Mouse (Mus musculus): ENCODE measurements around the gene 1110051M20Rik.
"Not testable (repeated sequence)": the region's sequence is repeated elsewhere in the genome, so short reads cannot be mapped to it uniquely, and the experiment has no call there.

The 1110051M20Rik gene

GRCm38 (mm10) chr2:91259493-91259892 is 185.0 kb downstream of the 1110051M20Rik start:
- DNase-seq (ENCODE audit: low read depth, low spot score): no peak

- DNase-seq (ENCODE audit: low read depth, low spot score): no peak
Observed at GRCm38 (mm10) chr2:91258830-91259229, 185.7 kb downstream of the 1110051M20Rik start.

GRCm38 (mm10) chr2:91258054-91258453 is 186.4 kb downstream of the 1110051M20Rik start:
- no peak for DNase-seq (ENCODE audit: low read depth, low spot score)

GRCm38 (mm10) chr2:91257126-91257980 is 187.2 kb downstream of the 1110051M20Rik start:
- no peak for DNase-seq (ENCODE audit: low read depth, low spot score)

- no peak for DNase-seq (ENCODE audit: low read depth, low spot score)
Observed at GRCm38 (mm10) chr2:91256256-91257125, 188.0 kb downstream of the 1110051M20Rik start.

GRCm38 (mm10) chr2:91255661-91256150 is 188.8 kb downstream of the 1110051M20Rik start, which contains the start of gene Pacsin3:
Pacsin3 (plus strand) TSS chr2:91255954.
- DNase-seq (ENCODE audit: low read depth, low spot score): no peak

DNA sequence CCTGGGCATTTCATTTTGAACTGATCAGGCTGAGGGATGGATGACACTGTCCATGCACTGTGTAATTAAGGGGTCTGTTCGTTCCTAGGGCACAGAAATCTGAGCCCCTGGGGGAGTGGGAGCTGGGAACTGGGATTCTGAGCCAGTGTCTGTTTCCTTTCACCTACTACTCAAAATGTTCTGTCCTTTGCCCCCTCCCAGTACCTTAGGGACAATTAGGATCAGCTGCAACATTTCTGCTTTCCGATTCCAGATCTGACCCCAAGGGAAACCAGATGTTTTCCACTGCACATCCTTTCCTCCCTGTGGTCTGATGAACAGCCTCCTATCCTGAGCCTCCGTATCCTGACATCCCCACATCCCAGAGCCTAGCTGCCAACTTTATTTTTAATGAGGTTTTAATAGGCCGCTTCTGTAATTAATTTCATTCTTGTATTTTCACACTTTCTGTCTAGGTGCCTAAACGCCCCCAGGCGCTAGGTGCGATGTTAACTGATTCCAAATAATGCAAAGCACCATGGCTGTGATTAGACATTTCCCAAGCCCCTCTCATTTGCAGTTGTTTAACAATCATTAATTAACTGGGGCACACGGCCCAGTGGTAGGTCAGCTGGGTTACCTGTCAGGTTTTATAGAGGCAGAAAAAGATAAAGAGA is 189.7 kb downstream of the 1110051M20Rik start:
- DNase-seq (ENCODE audit: low read depth, low spot score): no peak

DNA sequence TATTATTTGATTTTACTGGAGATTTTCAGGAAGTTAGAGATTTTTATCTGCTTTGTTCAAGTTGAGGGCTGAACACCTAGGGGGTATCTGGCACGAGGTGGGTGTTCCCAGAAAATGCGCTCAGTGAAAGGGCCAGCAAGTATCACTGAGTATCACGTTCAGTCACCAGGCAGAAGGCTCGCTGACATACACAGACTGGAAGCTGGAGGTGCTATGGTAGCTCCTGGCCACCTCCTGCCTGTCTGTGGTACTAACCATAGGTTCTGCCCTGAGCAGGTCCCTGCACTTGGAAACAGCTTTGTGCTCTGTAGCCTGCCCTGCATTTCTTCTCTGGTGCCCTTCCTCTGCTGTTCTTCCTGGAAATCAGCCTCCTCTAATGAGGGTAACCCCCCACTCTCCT is 192.0 kb downstream of the 1110051M20Rik start:
- no peak for DNase-seq (ENCODE audit: low read depth, low spot score)

DNA sequence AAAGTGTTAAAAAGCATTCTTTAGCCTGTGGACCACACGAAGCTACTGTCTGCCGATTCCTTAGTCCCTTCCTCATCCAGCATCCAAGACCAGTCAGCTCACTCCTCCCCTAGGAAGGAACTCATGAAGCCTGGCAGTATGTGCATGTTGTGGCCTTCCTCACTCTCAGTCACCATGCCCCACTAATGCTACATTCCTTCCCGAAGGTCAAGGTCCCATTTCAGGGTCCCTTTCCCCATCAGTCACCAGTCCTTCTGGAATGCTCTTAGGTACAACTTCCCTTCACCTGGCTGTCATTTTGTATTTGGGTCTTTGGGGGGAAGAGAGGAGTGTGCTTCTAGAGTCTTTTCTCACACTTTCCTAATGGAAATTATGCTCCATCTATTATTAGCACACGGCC is 192.5 kb downstream of the 1110051M20Rik start:
- no peak for DNase-seq (ENCODE audit: low read depth, low spot score)

DNA sequence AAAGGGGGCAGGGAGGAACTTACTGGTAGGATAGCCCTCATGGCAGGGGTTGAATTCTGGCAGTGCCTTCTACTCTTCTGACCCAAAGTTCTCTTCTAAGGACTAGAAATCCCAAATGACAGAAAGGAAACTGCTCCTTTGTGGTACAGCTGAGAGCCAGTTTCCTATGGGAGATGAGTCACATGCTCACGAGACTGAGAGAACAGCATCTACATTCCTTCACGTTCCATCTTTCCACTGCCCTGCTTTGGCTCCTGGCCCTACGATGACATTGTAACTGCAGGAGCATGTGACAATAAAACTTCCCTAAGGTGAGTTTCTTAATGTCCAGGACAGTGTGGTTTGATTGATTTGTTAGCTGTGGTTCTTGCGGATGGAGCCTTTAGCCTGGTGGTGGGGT is 196.1 kb downstream of the 1110051M20Rik start:
- no peak for DNase-seq (ENCODE audit: low read depth, low spot score)

- DNase-seq (ENCODE audit: low read depth, low spot score): no peak
Observed at GRCm38 (mm10) chr2:91244557-91245228, 199.8 kb downstream of the 1110051M20Rik start.

GRCm38 (mm10) chr2:91243416-91243815 is 201.1 kb downstream of the 1110051M20Rik start:
- DNase-seq (ENCODE audit: low read depth, low spot score): no peak

DNA sequence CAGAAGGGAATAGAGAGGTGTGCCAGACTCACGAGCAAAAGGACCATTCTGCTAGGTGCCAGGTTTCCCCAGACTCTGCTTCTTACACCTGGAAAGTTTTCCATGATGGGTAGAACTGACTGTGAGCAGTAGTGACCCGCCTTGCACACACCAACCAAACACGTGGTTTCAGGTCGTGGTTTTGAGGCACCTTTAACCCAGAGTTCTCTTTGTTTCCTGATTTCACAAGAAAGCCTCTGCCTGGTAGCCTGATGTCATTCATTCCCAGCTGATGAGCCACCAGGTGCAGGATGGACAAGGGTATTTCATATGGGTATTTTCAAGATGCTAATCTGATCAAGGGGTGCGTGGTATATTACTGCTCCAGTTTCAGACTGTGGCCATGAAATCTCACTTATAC is 202.0 kb downstream of the 1110051M20Rik start:
- DNase-seq (ENCODE audit: low read depth, low spot score): no peak

DNA sequence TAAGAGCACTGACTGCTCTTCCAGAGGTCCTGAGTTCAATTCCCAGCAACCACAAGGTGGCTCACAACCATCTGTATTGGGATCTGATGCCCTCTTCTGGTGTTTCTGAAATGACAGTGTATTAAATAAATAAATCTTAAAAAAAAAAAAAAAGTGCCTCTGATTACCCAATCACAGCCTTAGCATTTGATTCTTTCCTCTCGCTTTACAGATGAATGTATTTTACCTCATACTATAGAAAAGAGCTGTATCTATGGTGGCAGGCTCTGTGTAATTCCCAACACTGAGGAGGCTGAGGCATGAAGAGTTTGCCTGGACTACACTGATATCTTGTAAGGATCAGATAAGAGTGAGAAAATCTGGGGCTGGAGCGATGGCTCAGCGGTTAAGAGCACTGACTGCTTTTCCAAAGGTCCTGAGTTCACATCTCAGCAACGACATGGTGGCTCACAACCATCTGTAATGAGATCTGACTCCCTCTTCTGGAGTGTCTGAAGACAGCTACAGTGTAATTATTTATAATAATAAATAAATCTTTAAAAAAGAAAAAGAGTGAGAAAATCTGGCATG is 206.9 kb downstream of the 1110051M20Rik start:
- not testable (repeated sequence) for DNase-seq (ENCODE audit: low read depth, low spot score)

DNA sequence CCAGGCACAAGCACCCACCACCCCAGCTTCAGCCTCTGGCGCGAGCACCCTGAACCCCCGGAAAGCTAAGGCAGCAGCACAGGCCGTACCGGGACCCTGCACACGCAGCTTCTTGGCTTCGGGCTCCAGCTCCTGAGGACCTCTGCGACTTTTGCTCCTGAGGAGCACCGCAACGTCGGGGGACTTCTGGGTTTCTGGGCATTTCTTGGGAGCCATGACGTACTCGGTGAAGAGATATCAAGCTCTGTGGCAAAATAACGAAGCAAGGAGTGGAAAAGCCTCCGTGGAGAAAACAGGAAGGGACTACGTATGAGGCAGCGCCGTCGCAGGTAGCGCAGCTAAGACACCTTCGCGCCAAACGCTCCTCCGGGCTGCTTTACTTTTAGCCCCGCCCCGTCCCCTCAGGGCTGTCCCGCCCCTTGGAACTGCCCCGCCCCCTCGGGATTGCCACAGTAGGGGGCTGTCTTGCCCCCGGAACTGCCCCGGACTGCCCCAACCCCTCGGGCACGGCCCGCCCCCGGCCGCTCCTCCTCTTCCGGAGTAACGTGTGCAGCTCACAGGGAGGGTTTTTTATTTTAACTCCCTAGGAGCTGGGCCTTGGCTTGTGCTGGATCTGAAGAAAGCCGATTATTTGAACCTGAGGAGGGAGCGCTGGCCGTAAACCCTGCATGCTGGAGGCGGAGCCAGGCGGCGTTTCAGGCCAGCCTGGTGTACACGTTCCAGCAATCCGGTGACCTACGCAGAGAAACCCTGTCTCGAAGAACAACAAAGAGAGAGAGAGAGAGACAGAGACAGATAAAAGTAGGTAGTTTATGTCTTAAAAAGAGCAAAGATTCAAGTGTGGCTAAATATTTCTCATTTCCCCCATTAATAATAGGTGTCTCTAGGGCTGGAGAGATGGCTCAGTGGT is 207.6 kb downstream of the 1110051M20Rik start, which contains the start of gene Ddb2:
Ddb2 (minus strand) TSS at position 382 of the 910 bp plus-strand sequence.
- peak; percentile 91 for DNase-seq (ENCODE audit: low read depth, low spot score)

DNA sequence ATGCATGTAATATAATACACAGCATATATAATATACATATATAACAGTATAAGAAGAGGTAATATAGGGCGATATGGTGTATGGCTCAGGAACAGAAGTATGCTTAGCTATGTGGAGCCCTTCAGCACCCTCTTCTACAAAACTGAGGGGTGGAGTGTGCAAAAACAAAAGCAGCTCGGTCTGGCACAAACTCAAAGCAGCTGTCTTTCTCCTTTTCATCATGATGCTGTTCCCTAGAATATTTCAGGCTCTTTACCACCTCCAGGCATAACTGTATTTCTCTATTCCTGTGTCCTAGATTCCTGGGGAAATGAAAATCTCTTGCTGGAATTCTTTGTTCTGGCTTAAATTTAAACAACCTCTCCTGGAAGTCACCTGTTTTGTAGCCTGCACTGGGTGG is 214.8 kb downstream of the 1110051M20Rik start:
- no peak for DNase-seq (ENCODE audit: low read depth, low spot score)

Measured in brain, embryonic 18.5 days (tissue).